Comparison of ENCODE assay signal across 14 mouse cellular contexts in genomic region chr13:45879746-45880542, GRCm38 (mm10).
DNase-seq lines count a peak whose midpoint lies in the region; ATAC-seq and TF ChIP-seq lines count a peak whose summit lies in the region.
"Had no signal": no experiment of that assay in that cellular context is flagged by ENCODE, and none has a peak within 500 bp of the region (broad histone marks: within the 10 kb centered on the region; RNA-seq: fewer than 3 reads in every experiment).

No protein-coding gene starts in this region.

- H3K9me3 ChIP-seq in kidney, embryonic 16.5 days (ENCODE audit: low read length): no peaks in the 10 kb centered on the region
- H3K9me3 ChIP-seq in midbrain, embryonic 14.5 days (ENCODE audit: control insufficient read depth, low read length): no peaks in the 10 kb centered on the region
- no peaks in the 10 kb centered on the region for H3K9me3 ChIP-seq in midbrain, embryonic 10.5 days (replicated peaks)
- H3K9me3 ChIP-seq in stomach, postnatal 0 days (ENCODE audit: control insufficient read depth, low read length): no peaks in the 10 kb centered on the region
- H3K9me3 ChIP-seq: limb, embryonic 10.5 days had no signal

- peaks cover 11% of the 10 kb centered on the region for H3K4me1 ChIP-seq in kidney, embryonic 16.5 days (ENCODE audit: insufficient read depth, low read length)
- peaks cover 21% of the 10 kb centered on the region for H3K4me1 ChIP-seq in midbrain, embryonic 14.5 days (ENCODE audit: control insufficient read depth, insufficient read depth, low read length)
- peaks cover 54% of the 10 kb centered on the region for H3K4me1 ChIP-seq in midbrain, embryonic 10.5 days
- H3K4me1 ChIP-seq in stomach, postnatal 0 days (replicated peaks; ENCODE audit: control insufficient read depth, insufficient read depth): peaks cover 2% of the 10 kb centered on the region; the same call in 1 of the 2 replicates
- H3K4me1 ChIP-seq: limb, embryonic 10.5 days had no signal

- H3K27ac ChIP-seq in kidney, embryonic 16.5 days (ENCODE audit: low read length): no peak overlapping the region
- no peak overlapping the region for H3K27ac ChIP-seq in midbrain, embryonic 14.5 days (replicated peaks; ENCODE audit: low read depth, low read length)
- H3K27ac ChIP-seq in midbrain, embryonic 10.5 days (replicated peaks): no peak overlapping the region
- peak overlapping the region; percentile 53; the same call in 1 of the 2 replicates for H3K27ac ChIP-seq in stomach, postnatal 0 days (replicated peaks)
- H3K27ac ChIP-seq: heart, adult 2 months; limb, embryonic 10.5 days; liver, embryonic 14.5 days had no signal

- H3K4me3 ChIP-seq in kidney, embryonic 16.5 days (ENCODE audit: low read length): no peak overlapping the region
- no peak overlapping the region for H3K4me3 ChIP-seq in midbrain, embryonic 14.5 days (replicated peaks; ENCODE audit: low read depth, low read length)
- H3K4me3 ChIP-seq in midbrain, embryonic 10.5 days: no peak overlapping the region
- no peak overlapping the region for H3K4me3 ChIP-seq in stomach, postnatal 0 days (ENCODE audit: low read depth, low read length)
- H3K4me3 ChIP-seq: heart, adult 2 months; limb, embryonic 10.5 days had no signal

- WGBS in kidney, embryonic 16.5 days: 80% methylated on average over 14 of the region's 14 CpGs
- WGBS in midbrain, embryonic 14.5 days: 23% methylated on average over 14 of the region's 14 CpGs
- 53% methylated on average over 14 of the region's 14 CpGs for WGBS in midbrain, embryonic 10.5 days
- WGBS in stomach, postnatal 0 days: 62% methylated on average over 14 of the region's 14 CpGs

- H3K36me3 ChIP-seq in kidney, embryonic 16.5 days (ENCODE audit: insufficient read depth, low read length): no peaks in the 10 kb centered on the region
- H3K36me3 ChIP-seq in midbrain, embryonic 14.5 days (ENCODE audit: control insufficient read depth, insufficient read depth, low read length): no peaks in the 10 kb centered on the region
- H3K36me3 ChIP-seq in midbrain, embryonic 10.5 days: no peaks in the 10 kb centered on the region
- no peaks in the 10 kb centered on the region for H3K36me3 ChIP-seq in stomach, postnatal 0 days (ENCODE audit: control insufficient read depth, insufficient read depth, low read length)
- H3K36me3 ChIP-seq: limb, embryonic 10.5 days had no signal

- H3K4me2 ChIP-seq in kidney, embryonic 16.5 days (replicated peaks; ENCODE audit: low read depth, low read length): no peak overlapping the region
- no peak overlapping the region for H3K4me2 ChIP-seq in midbrain, embryonic 14.5 days (ENCODE audit: low read length)
- no peak overlapping the region for H3K4me2 ChIP-seq in stomach, postnatal 0 days (replicated peaks; ENCODE audit: low read depth)

- H3K27me3 ChIP-seq in kidney, embryonic 16.5 days (ENCODE audit: insufficient read depth, low read length): no peaks in the 10 kb centered on the region
- H3K27me3 ChIP-seq in midbrain, embryonic 14.5 days (ENCODE audit: control insufficient read depth, insufficient read depth, low read length): no peaks in the 10 kb centered on the region
- peaks cover 76% of the 10 kb centered on the region for H3K27me3 ChIP-seq in midbrain, embryonic 10.5 days (ENCODE audit: low read depth, poor library complexity, severe bottlenecking)
- H3K27me3 ChIP-seq in stomach, postnatal 0 days (ENCODE audit: control insufficient read depth, insufficient read depth, low read length): no peaks in the 10 kb centered on the region
- H3K27me3 ChIP-seq: CH12.LX had no signal

- DNase-seq in cerebellum, postnatal 10 days: peak; percentile 16 to 40
- DNase-seq in cerebellum, postnatal 4 days (ENCODE audit: low spot score in 2 of 2): no peak
- DNase-seq in kidney, adult 8-10 months: no peak
- DNase-seq in midbrain, embryonic 14.5 days: peak; percentile 49
- no peak for DNase-seq in midbrain, embryonic 10.5 days (ENCODE audit: low spot score)
- DNase-seq in stomach, postnatal 0 days (ENCODE audit: low spot score): no peak
- no peak for DNase-seq in spleen, postnatal 14 days (ENCODE audit: low spot score in 2 of 2)
- DNase-seq: cerebellum, adult 2 months; heart, adult 2 months had no signal

- H3K9ac ChIP-seq in kidney, embryonic 16.5 days (replicated peaks; ENCODE audit: low read length): no peak overlapping the region
- no peak overlapping the region for H3K9ac ChIP-seq in midbrain, embryonic 14.5 days (replicated peaks; ENCODE audit: low read length)
- no peak overlapping the region for H3K9ac ChIP-seq in stomach, postnatal 0 days (ENCODE audit: low read length)
- H3K9ac ChIP-seq: liver, embryonic 14.5 days had no signal

- ATAC-seq in kidney, embryonic 16.5 days (ENCODE audit: low FRiP score, low TSS enrichment): 0 out of 2 replicates have a peak, but pooled peaks have one; percentile 57
- no peak for ATAC-seq in midbrain, embryonic 14.5 days (ENCODE audit: low FRiP score, low TSS enrichment)
- ATAC-seq in stomach, postnatal 0 days (ENCODE audit: low FRiP score, low TSS enrichment): no peak
- ATAC-seq: inflammation-experienced regulatory T-cells, adult 6 months had no signal

- no peak for TF ChIP-seq CTCF in stomach, postnatal 0 days (IDR thresholded peaks at IDR 0.05; ENCODE audit: low read depth)

- no peak for TF ChIP-seq EP300 in stomach, postnatal 0 days (optimal IDR thresholded peaks at IDR 0.05)

Comparison
In these comparisons a context has a peak if more than half of its experiments do, and no peak if none do; other contexts are left out.
1. DNase-seq: peak in cerebellum, postnatal 10 days (2 of 2) and midbrain, embryonic 14.5 days (single experiment); none in cerebellum, postnatal 4 days (0 of 2), kidney, adult 8-10 months (0 of 2), midbrain, embryonic 10.5 days (single experiment), stomach, postnatal 0 days (single experiment) and spleen, postnatal 14 days (0 of 2).